Mouse (Mus musculus): ENCODE measurements around the gene Rgl1. TPM values are rescaled to one million over a fixed set of nuclear protein-coding genes. Genes with fewer than 3 reads are reported as not detected.

Rgl1 gene
- total and polyA plus RNA-seq, 2 experiments from 2014 or later, result 22.5 to 27.8 TPM

- peak; percentile 90 for DNase-seq
- WGBS, result 17% methylated on average over 6 of the region's 6 CpGs
- no peak overlapping the region for H3K4me3 ChIP-seq (ENCODE audit: low read depth, low read length)
- peak overlapping the region; percentile 59 for H3K27ac ChIP-seq (ENCODE audit: low read depth, low read length)
- no peaks in the 10 kb centered on the region for H3K4me1 ChIP-seq (ENCODE audit: insufficient read depth)
- H3K9ac ChIP-seq, result no peak overlapping the region
- no peaks in the 10 kb centered on the region for H3K27me3 ChIP-seq (ENCODE audit: insufficient read depth, low read length)
- TF ChIP-seq CTCF (IDR thresholded peaks at IDR 0.05; ENCODE audit: low read depth), result peak; percentile 90
- peaks cover 12% of the 10 kb centered on the region for H3K36me3 ChIP-seq (ENCODE audit: insufficient read depth)
- H3K4me2 ChIP-seq (ENCODE audit: low read depth), result no peak overlapping the region
- peak; percentile 88 for ATAC-seq
- H3K9me3 ChIP-seq (ENCODE audit: low read length), result no peaks in the 10 kb centered on the region
Measured at GRCm38 (mm10) chr1:152524987-152525648, 241.0 kb downstream of the Rgl1 start.

- TF ChIP-seq CTCF (IDR thresholded peaks at IDR 0.05; ENCODE audit: low read depth), result no peak
- Histone ChIP-seq H3K9me3 (ENCODE audit: low read length) (no peaks in the 10 kb centered on the region), H3K4me3 (ENCODE audit: low read depth, low read length) (no peak overlapping the region), H3K27ac (ENCODE audit: low read depth, low read length) (no peak overlapping the region), H3K27me3 (ENCODE audit: insufficient read depth, low read length) (no peaks in the 10 kb centered on the region), H3K4me2 (ENCODE audit: low read depth) (no peak overlapping the region), H3K36me3 (ENCODE audit: insufficient read depth) (peaks cover 16% of the 10 kb centered on the region), H3K4me1 (ENCODE audit: insufficient read depth) (no peaks in the 10 kb centered on the region), H3K9ac (no peak overlapping the region)
- DNase-seq, result no peak
- WGBS, result 88% methylated on average over 22 of the region's 22 CpGs
- no peak for ATAC-seq
Measured at GRCm38 (mm10) chr1:152524098-152524892, 241.9 kb downstream of the Rgl1 start.

- no peak for TF ChIP-seq CTCF (IDR thresholded peaks at IDR 0.05; ENCODE audit: low read depth)
- peaks cover 16% of the 10 kb centered on the region for H3K36me3 ChIP-seq (ENCODE audit: insufficient read depth)
- no peaks in the 10 kb centered on the region for H3K4me1 ChIP-seq (ENCODE audit: insufficient read depth)
- H3K27ac ChIP-seq (ENCODE audit: low read depth, low read length), result no peak overlapping the region
- H3K9me3 ChIP-seq (ENCODE audit: low read length), result no peaks in the 10 kb centered on the region
- whole genome bisulfite sequencing, result 85% methylated on average over 11 of the region's 11 CpGs
- no peaks in the 10 kb centered on the region for H3K27me3 ChIP-seq (ENCODE audit: insufficient read depth, low read length)
- H3K4me3 ChIP-seq (ENCODE audit: low read depth, low read length), result no peak overlapping the region
- ATAC-seq (no peak), DNase-seq (no peak)
- no peak overlapping the region for H3K9ac ChIP-seq
- no peak overlapping the region for H3K4me2 ChIP-seq (ENCODE audit: low read depth)
Measured at GRCm38 (mm10) chr1:152523292-152523691, 242.9 kb downstream of the Rgl1 start.

- Histone ChIP-seq H3K36me3 (ENCODE audit: insufficient read depth) (peaks cover 19% of the 10 kb centered on the region), H3K27me3 (ENCODE audit: insufficient read depth, low read length) (no peaks in the 10 kb centered on the region), H3K4me3 (ENCODE audit: low read depth, low read length) (no peak overlapping the region), H3K9ac (no peak overlapping the region), H3K27ac (ENCODE audit: low read depth, low read length) (no peak overlapping the region), H3K4me1 (ENCODE audit: insufficient read depth) (no peaks in the 10 kb centered on the region), H3K4me2 (ENCODE audit: low read depth) (no peak overlapping the region), H3K9me3 (ENCODE audit: low read length) (no peaks in the 10 kb centered on the region)
- ATAC-seq (no peak), DNase-seq (no peak)
- no peak for TF ChIP-seq CTCF (IDR thresholded peaks at IDR 0.05; ENCODE audit: low read depth)
- 75% methylated on average over 3 of the region's 3 CpGs for WGBS
Measured at GRCm38 (mm10) chr1:152522226-152522625, 243.9 kb downstream of the Rgl1 start.

GRCm38 (mm10) chr1:152520798-152521575 lies 245.2 kb downstream of the Rgl1 start:
- peak; percentile 78 for TF ChIP-seq CTCF (IDR thresholded peaks at IDR 0.05; ENCODE audit: low read depth)
- no peaks in the 10 kb centered on the region for H3K9me3 ChIP-seq (ENCODE audit: low read length)
- no peaks in the 10 kb centered on the region for H3K27me3 ChIP-seq (ENCODE audit: insufficient read depth, low read length)
- WGBS, result 80% methylated on average over 16 of the region's 16 CpGs
- H3K27ac ChIP-seq (ENCODE audit: low read depth, low read length), result no peak overlapping the region
- no peak overlapping the region for H3K4me3 ChIP-seq (ENCODE audit: low read depth, low read length)
- H3K36me3 ChIP-seq (ENCODE audit: insufficient read depth), result peaks cover 19% of the 10 kb centered on the region
- ATAC-seq (peak; percentile 24; the same call in 1 of the 2 replicates), DNase-seq (peak; percentile 62)
- no peak overlapping the region for H3K9ac ChIP-seq
- H3K4me2 ChIP-seq (ENCODE audit: low read depth), result no peak overlapping the region
- H3K4me1 ChIP-seq (ENCODE audit: insufficient read depth), result no peaks in the 10 kb centered on the region

GRCm38 (mm10) chr1:152518971-152519370 lies 247.2 kb downstream of the Rgl1 start:
- Histone ChIP-seq H3K27me3 (ENCODE audit: insufficient read depth, low read length) (no peaks in the 10 kb centered on the region), H3K4me3 (ENCODE audit: low read depth, low read length) (no peak overlapping the region), H3K4me2 (ENCODE audit: low read depth) (no peak overlapping the region), H3K27ac (ENCODE audit: low read depth, low read length) (no peak overlapping the region), H3K36me3 (ENCODE audit: insufficient read depth) (peaks cover 12% of the 10 kb centered on the region), H3K9ac (no peak overlapping the region), H3K9me3 (ENCODE audit: low read length) (no peaks in the 10 kb centered on the region), H3K4me1 (ENCODE audit: insufficient read depth) (no peaks in the 10 kb centered on the region)
- 93% methylated on average over 8 of the region's 8 CpGs for WGBS
- TF ChIP-seq CTCF (IDR thresholded peaks at IDR 0.05; ENCODE audit: low read depth), result no peak
- ATAC-seq (no peak), DNase-seq (no peak)

Data from forebrain, postnatal 0 days (tissue).